Mouse (Mus musculus) embryonic fibroblast, embryonic 13.5 days (primary cell): ENCODE data around the gene Scfd1.

Experiments used
- CTCF ChIP-seq: IDR thresholded peaks from 2 replicates; pipeline ENCODE4 v1.5.1; 2011; ENCODE audit warnings: mild to moderate bottlenecking, control low read depth, low read length, moderate library complexity, borderline replicate concordance; ENCODE audit not compliant: insufficient read depth
- POLR2A ChIP-seq: IDR thresholded peaks from 2 replicates; pipeline ENCODE4 v1.6.1; 2011; ENCODE audit warnings: low read depth, mild to moderate bottlenecking, control low read depth, low read length, moderate library complexity

DNA sequence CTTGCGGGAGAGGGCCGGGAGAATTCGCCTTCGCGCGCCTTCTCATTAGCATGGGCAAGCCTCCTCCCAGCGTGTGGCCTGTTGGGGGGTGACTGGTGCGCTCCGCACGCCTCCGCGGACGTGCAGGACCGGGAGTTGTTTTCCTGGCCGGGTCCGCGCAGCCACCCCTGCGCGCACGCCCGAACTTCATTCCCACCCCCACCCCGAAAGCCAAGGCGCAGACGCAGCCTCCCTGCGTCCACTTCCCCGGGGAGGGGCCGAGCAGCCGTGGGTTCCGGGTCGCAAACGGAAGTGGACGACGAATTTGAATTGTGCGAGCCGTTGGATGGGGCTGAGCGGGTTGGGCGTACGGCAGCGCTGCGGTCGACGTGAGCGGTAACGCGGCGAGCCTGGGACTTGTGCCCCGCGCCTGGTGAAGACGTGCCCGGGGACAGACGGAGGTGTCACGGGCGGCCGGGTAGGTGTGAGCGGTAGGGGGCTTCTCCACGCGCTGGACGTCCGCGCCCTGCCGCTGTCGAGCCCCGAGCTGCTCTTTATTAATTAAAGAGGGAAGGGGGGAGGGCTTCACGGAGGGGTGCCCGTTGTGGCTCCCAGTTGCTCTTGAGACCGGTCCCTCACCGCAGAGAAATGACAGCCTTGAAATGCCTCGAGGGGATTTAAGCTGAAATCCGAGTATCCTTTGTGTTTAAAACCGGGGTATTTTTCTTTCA is 29.2 kb upstream of the Scfd1 start, which contains the start of gene G2e3:
- TF ChIP-seq CTCF (no peak), POLR2A (peak; percentile 72)
